Mouse (Mus musculus) olfactory bulb, adult 2 months (tissue): ENCODE data around the gene Wdr62.

Experiments used
- CTCF ChIP-seq: fragments of 200-500 bp; IDR thresholded peaks from 2 replicates; pipeline ENCODE4 v1.5.1; 2012; ENCODE audit warnings: low read depth, mild to moderate bottlenecking, low read length, moderate library complexity; ENCODE audit not compliant: insufficient read depth
- POLR2A ChIP-seq: fragments of 200-500 bp; IDR thresholded peaks from 2 replicates; pipeline ENCODE4 v1.6.1; 2012; ENCODE audit warnings: mild to moderate bottlenecking, low read depth, low read length, moderate library complexity; ENCODE audit not compliant: insufficient read depth

DNA sequence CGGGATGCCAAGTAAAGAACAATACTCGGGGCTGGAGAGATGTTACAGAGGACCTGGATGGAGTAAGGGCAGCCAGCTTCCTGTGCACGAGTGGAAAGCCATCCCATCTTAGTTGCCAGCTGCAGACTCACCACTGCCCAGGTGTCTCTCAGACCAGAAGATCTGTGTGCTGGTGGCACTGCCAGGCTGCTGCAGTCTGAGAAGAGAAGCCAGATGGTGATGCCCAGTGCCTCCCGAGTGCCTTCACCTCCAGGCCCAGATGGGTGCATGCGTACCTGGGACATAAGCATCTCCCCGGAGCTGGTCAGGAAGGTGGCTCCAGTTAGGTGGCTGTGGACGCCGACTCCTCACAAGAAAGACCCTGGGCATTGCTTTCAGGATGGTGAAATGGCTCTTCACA, 45.1 kb downstream of the Wdr62 start:
- TF ChIP-seq CTCF (no peak), POLR2A (no peak)
